Mouse (Mus musculus) frontal cortex, postnatal 10 days (tissue): ENCODE data around the gene Tmem161a.

Experiments
- DNase-seq, 2 experiments: peaks; one replicate each; pipeline ENCODE4 v3.0.0; 2022; ENCODE audit warnings: low spot score in 2 of 2, mixed read lengths in 1 of 2

Tmem161a gene

DNA sequence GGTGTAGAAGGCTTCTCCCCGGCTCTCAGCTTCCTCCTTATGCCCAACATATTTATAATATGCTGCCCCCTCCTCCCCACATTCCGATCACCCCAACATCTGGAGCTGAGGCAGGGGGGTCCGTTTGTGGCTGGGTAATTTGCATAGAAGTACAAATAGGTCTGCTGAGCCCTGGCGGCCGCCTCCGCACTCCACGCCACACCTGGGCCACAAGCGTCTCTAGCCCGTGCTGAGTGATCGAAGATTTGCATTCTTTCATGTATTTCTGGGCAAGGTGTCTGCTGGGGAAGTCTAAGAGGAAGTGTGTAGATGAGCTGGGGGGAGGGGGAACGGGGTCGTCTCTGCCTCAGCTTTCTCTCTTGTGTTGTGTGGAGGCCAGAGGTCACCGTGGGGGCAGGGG, 12.1 kb upstream of the Tmem161a start:
- no peak for DNase-seq

GRCm38 (mm10) chr8:70163316-70163715, 8.8 kb upstream of the Tmem161a start:
- DNase-seq, result no peak

GRCm38 (mm10) chr8:70166504-70167110, 5.5 kb upstream of the Tmem161a start:
- DNase-seq, result peak in 1 of 2 experiments; percentile 50

- DNase-seq, result no peak
These were observed 2.0 kb upstream of the Tmem161a start for GRCm38 (mm10) chr8:70170116-70170515.

GRCm38 (mm10) chr8:70170748-70171147, 1.4 kb upstream of the Tmem161a start:
- no peak for DNase-seq

DNA sequence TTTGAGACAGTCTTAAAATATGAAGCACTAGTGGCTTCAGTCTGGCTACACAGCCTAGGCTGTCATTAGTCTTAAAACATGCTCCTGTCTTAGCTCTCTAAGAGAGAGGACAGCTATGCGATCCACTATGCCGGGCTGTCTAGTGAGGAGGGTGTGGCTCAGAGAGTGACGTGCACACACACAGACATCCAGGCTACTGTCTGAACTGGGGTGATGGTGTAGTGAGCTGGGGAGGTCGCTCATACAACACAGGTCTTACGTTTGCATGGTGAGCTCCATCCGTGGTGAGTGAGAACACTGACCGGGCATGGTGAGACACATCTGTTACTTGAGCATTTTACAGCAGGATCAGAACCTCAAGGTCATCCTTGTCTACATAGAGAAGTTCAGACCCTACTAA, 916 bp upstream of the Tmem161a start:
- DNase-seq, result no peak

DNA sequence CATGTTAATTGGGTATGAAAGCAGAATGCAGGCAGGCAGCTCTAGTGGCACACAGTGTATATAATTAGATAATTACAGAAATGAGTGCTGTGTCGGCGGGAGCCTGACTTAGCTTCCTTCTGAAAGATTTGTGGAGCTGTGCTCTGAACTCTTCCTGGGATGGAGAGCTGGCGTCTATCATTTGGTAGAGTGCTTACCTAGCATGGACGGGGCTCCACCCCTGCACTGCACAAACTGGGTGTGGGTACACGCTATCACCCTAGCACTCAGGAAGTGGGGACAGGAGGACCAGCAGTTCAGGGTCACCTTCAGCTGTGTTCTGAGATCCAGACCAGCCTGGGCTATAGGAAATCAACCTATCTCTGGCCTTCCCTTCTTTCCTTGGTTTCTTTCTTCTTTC, 1.2 kb downstream of the Tmem161a start:
- DNase-seq, result no peak

- DNase-seq, result no peak
These were observed 1.9 kb downstream of the Tmem161a start for GRCm38 (mm10) chr8:70174079-70174478.

DNA sequence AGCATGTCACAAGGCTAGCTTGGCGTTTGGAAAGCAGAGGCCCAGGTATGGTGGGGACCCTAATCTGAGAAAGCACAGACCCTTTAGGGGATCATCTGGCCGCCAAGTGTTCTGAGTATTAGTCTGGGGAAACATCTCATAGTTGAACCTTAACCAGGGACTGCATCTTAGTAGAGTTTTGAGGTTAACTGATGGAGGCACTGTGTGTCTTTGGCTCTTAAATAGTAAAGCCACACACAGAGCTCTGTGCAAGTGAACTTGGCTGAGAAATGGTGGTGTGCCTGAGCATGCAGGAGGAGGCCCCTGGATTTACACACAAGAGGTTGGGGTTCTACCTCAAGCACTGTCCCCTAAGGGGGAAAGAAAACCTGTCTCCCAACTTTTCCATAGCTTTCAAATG, 6.1 kb downstream of the Tmem161a start:
- DNase-seq, result no peak

GRCm38 (mm10) chr8:70179082-70179481, 6.9 kb downstream of the Tmem161a start:
- no peak for DNase-seq

DNA sequence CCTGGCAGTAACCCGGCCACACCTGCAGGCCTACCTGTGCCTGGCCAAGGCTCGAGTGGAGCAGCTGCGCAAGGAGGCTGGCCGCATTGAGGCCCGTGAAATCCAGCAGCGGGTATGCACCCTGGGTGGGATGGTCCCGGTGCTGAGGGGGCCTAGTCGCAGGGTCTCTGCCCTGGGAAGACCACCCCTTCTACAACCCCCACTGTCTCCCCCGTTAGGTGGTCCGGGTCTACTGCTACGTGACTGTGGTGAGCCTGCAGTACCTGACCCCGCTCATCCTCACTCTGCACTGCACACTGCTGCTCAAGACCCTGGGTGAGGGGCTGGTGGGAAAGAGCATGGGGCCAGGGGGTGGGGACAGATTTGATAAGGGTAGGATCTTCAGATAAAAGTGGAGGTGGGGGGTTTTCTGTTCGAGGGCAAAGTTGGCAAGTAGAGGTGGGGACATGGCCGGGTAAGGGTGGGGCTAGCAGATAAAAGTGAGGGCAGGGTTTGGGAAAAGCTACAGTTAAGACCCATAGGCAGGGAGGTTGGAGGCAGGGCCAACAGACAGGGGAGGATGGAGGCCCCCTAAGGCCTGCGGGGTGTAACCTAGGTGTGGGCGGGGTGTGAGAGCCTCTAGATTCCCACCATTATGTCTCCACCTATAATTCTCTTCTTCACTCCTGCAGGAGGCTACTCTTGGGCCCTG, 9.2 kb downstream of the Tmem161a start:
- DNase-seq, result no peak

DNA sequence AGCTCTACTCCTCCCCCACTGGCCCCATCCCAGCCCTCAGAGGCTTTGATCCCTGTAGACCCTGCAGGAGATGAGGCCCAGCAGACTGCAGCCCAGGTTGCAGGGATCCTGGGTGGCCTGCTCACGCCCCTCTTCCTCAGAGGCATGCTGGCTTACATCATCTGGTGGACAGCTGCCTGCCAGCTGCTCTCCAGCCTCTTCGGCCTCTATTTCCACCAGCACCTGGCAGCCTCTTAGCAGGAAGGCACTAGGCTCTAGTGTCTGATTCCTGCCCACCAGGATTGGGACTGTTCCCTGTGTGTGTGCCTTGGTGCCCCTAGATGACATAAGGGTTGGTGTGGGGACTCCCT, 9.7 kb downstream of the Tmem161a start:
- no peak for DNase-seq

DNA sequence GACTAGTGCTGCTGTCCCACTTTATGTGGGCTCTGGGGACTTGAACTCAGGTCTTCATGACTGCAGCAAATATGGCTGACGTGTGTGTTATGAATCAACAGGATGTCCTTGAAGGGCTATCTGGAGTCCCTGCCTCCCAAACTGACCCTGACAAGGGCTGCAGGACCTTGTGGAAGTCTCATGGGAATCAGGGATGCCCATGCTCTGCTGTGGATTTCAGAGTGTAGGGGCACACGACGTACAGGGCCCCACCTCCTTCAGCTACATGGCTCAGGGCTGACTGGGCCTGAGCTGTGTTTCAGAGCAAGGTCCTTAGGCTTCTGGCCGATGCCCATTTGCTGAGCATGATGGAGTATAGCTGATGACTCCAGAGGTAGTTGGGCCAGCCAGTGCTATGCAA, 11.0 kb downstream of the Tmem161a start:
- no peak for DNase-seq

DNA sequence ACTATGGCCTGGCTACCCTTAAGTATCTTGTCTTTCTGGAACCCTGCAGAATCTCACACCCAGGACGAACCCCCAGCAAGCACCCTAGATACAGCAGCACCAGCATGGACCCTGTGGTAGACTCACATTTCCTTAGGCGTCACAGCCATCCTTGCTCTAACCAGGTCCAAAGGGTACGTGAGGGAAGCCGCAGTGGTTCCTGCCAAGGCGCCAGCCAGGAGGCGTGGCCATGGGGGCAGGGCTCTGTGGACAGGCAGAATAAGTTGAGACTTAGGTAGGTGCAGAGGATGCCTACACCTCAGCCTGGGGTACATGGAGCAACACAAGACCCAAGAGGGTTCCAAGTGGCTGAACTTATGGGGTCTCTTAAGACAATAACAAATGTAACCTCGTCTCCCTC, 16.6 kb downstream of the Tmem161a start:
- DNase-seq, result no peak

DNA sequence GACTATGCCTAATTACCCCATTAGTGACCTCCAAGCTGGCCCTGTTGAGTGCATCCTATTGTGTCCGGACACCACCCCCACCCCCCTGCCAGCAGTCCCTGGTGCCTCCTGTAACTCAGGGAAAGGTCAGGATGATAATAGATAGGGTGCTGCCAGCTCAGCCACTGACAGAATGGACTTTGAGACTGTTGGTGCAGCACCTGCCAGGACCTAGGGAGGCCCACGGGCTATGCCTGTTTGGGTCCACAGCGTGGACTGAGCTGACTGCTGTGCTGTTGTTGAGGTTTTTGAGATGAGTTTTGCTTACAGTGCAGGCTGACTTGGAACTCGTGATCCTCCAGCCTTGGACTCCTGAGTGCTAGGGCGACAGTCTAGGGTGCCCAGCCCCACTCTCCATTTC, 21.1 kb downstream of the Tmem161a start:
- no peak for DNase-seq

- DNase-seq, result no peak
These were observed 22.0 kb downstream of the Tmem161a start for GRCm38 (mm10) chr8:70194191-70194590.

GRCm38 (mm10) chr8:70195762-70196161, 23.6 kb downstream of the Tmem161a start:
- no peak for DNase-seq

GRCm38 (mm10) chr8:70197603-70198002, 25.4 kb downstream of the Tmem161a start:
- DNase-seq, result no peak

DNA sequence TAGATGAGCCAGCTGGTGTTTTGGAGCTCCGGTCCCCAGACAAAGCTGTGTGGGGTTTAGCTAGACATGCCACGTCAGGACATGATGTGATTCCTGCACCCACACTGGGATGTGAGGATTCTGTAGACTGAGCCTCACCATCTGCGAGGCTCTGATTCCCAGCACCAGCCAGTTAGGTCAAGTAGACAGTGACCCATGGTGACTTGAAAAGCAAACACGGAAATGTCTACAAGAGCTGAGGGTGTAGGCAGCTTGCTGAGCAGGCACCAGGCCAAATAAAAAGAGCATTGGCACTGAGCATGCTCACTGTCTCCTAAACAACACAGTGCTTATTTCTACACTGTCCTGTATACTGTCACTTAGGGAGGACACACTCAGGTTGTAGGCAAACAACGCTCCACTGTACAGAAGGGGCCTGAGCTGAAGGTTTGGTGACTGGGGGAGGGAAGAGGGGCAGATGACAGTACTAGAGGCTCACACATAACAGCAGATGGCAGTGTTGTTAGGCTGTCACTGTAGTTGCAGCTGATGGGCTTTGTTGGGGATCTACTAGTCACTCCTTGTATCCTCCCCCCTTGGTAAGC, 28.0 kb downstream of the Tmem161a start:
- DNase-seq, result no peak

DNA sequence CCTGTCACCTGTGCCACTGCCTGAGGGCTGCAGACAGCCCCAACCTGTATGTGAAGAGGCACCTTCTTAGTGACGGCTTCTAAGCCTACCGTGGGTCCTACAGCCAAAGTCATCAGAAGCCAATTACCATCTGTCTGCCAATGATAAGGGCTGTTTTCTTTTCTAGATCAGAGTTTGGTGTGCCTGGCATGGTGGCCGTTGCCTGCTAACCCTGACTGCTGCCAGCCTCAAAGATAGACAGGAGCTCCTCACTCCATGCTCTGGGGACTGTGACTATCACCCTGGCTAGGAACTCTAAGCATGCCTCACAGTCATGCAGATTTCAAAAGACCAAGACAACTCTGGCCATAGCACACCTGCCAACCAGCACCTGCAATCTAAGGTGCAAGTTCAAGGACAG, 29.3 kb downstream of the Tmem161a start:
- no peak for DNase-seq

DNA sequence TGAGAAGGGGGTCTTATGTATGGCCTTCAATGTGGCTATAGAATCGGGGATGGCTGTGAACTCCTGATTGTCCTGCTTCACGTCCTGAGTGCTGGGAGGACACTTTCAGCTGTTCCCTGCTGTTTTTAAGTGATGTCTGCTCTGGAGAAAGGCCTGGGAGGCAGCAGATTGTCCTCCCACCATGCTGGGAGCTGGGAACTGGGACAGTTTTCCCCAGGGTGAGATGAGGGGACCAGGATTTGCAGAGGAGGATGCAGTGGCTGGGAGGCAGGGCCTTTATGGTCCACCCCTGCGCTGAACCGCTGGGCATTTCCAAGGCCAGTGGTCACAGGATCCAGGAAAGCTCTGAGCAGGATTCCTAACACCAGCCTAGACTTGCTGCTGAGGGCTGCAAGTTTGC, 30.9 kb downstream of the Tmem161a start:
- no peak for DNase-seq

GRCm38 (mm10) chr8:70204757-70205156, 32.6 kb downstream of the Tmem161a start:
- DNase-seq, result no peak

DNA sequence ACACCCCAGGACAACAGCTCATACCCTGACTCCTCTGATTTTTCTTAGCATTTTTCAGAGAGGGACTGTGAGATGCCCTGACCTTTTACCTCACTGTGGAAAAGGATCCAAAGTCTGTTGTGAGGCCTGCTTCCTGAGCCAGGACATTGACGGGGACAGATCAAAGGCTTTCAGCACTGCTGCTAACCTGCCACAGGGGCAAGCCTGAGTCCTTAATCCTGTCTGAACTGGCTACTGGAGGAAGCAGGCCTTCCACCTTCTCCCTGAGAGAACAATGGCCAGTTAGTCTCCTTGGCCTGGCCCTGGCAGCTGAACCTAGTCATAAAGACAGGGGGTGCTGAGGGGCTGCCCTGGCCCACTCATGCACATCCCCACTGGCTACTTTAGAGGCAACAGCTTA, 36.0 kb downstream of the Tmem161a start:
- no peak for DNase-seq
